Mouse (Mus musculus): Measurements from ENCODE around the gene Mapk1ip1l.

DNA sequence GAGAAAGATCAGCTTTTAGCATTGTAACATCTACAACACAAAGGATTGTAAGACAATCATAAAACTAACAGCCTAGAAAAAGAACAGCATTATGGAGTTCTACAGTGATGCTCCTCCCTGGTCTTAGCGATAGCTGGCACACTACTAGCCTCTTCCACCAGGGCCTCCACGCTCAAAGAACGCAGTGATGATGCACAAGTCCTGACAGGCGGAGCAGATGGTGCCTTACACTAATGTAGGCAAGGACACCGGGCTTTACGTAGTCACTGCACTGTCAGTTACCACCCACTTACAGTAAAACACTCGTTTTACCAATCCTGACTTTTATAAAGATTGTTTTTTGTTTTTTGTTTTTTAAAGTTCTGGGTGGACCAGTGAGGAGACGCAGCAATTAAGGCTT, 32.2 kb upstream of the Mapk1ip1l start:
- no peak for TF ChIP-seq CTCF (conservative IDR thresholded peaks at IDR 0.05; ENCODE audit: low read length)
- no peak for TF ChIP-seq NANOG (IDR thresholded peaks at IDR 0.05; ENCODE audit: borderline replicate concordance, low read length)

All from E14TG2a.4 (cell line).